Mouse (Mus musculus) kidney, adult 2 months (tissue): ENCODE measurements around the gene Mrpl47.
"Not testable (repeated sequence)": the region's sequence is repeated elsewhere in the genome, so short reads cannot be mapped to it uniquely, and the experiment has no call there.

Source experiments
- CTCF ChIP-seq: fragments of 200-500 bp; conservative IDR thresholded peaks from 2 replicates; pipeline ENCODE4 v1.5.1; 2011; ENCODE audit warnings: low read depth, mild to moderate bottlenecking, control low read depth, low read length, moderate library complexity, mixed read lengths; ENCODE audit not compliant: insufficient read depth, insufficient read length
- POLR2A ChIP-seq: fragments of 200-500 bp; IDR thresholded peaks from one replicate; pipeline ENCODE4 v1.6.1; 2011; ENCODE audit warnings: low read depth, low read length, control low read depth

- not testable (repeated sequence) for TF ChIP-seq POLR2A, CTCF
Measured at GRCm38 (mm10) chr3:32705647-32706348, 31.6 kb downstream of the Mrpl47 start, which contains the start of gene Actl6a.
